Mouse (Mus musculus) liver, postnatal 0 days (tissue): Measurements from ENCODE around the gene Zfp566. TPM values are rescaled to one million over a fixed set of nuclear protein-coding genes. Genes with fewer than 3 reads are reported as not detected.
A peak's percentile ranks its signal among the peaks of the same experiment; 100 is the strongest.

Experiments
- ATAC-seq: fragments of 200-750 bp; cut with Nextera tagmentation; 2 replicates; pipeline ENCODE4 v1.8.0; 2017; ENCODE audit warnings: mild to moderate bottlenecking, moderate library complexity
- DNase-seq: peaks from one replicate; pipeline ENCODE4 v3.0.0-alpha.2; 2016
- H3K27ac ChIP-seq: fragments of 300-500 bp; sonication (generic); 2 replicates; pipeline ENCODE4 v1.5.1; 2014; ENCODE audit warnings: antibody characterized with exemption, moderate library complexity, mild to moderate bottlenecking, low read depth
- H3K27me3 ChIP-seq: fragments of 300-500 bp; sonication (generic); 2 replicates; pipeline ENCODE4 v1.6.1; 2014; ENCODE audit warnings: low read length, control low read depth, mixed read lengths; ENCODE audit not compliant: insufficient read depth
- H3K36me3 ChIP-seq: fragments of 300-500 bp; sonication (generic); replicated peaks from 2 replicates; pipeline ENCODE4 v1.6.1; 2014; ENCODE audit warnings: mild to moderate bottlenecking, control low read depth, low read length, moderate library complexity, mixed read lengths; ENCODE audit not compliant: insufficient read depth
- H3K4me1 ChIP-seq: fragments of 300-500 bp; sonication (generic); 2 replicates; pipeline ENCODE4 v1.6.1; 2014; ENCODE audit warnings: antibody characterized with exemption, mild to moderate bottlenecking, control low read depth; ENCODE audit not compliant: insufficient read depth
- H3K4me2 ChIP-seq: fragments of 300-500 bp; sonication (generic); 2 replicates; pipeline ENCODE4 v1.6.1; 2014; ENCODE audit warnings: low read depth, mild to moderate bottlenecking, low read length, moderate library complexity, mixed read lengths
- H3K4me3 ChIP-seq: fragments of 300-500 bp; sonication (generic); 2 replicates; pipeline ENCODE4 v1.5.1; 2014; ENCODE audit warnings: low read depth, low read length
- H3K9ac ChIP-seq: fragments of 300-500 bp; sonication (generic); replicated peaks from 2 replicates; pipeline ENCODE4 v1.6.1; 2014; ENCODE audit warnings: mild to moderate bottlenecking, moderate library complexity
- H3K9me3 ChIP-seq: fragments of 300-500 bp; sonication (generic); 2 replicates; pipeline ENCODE4 v1.6.1; 2016; ENCODE audit warnings: mild to moderate bottlenecking, control low read depth, low read length, mixed read lengths
- CTCF ChIP-seq: sonication (generic); IDR thresholded peaks from 2 replicates; pipeline ENCODE4 v1.5.1; 2016; ENCODE audit warnings: antibody characterized with exemption, low read depth
- EP300 ChIP-seq: IDR thresholded peaks from 2 replicates; pipeline ENCODE4 v1.6.1; 2016; ENCODE audit warnings: antibody characterized with exemption, low read depth, mild to moderate bottlenecking
- WGBS: fragments of 180-500 bp; shearing (Covaris S2); extraction: QIAGEN DNeasy Blood & Tissue Kit; methylation state at CpG from one replicate; pipeline ENCODE4 v1.1.7; 2014; ENCODE audit not compliant: insufficient replicate concordance; 5-methylcytosine and 5-hydroxymethylcytosine counted together
- polyA plus RNA-seq: library from polyadenylated mRNA; unstranded; fragments of >200 nt; fragmentation: Nextera tagmentation; extraction: Ambion mirVana; gene quantifications from 2 replicates; pipeline ENCODE4 v1.2.1, GENCODE M21; 2015

Zfp566 gene
- polyA plus RNA-seq, 1 experiment from 2014 or later, result 1.7 TPM

- TF ChIP-seq CTCF (no peak), EP300 (no peak)
Observed at GRCm38 (mm10) chr7:30093918-30094415, 3.6 kb upstream of the Zfp566 start.

GRCm38 (mm10) chr7:30092666-30093065 lies 2.3 kb upstream of the Zfp566 start:
- Histone ChIP-seq H3K4me2 (no peak overlapping the region), H3K4me3 (no peak overlapping the region), H3K27ac (no peak overlapping the region), H3K36me3 (no peaks in the 10 kb centered on the region), H3K9ac (no peak overlapping the region), H3K27me3 (no peaks in the 10 kb centered on the region), H3K9me3 (no peaks in the 10 kb centered on the region), H3K4me1 (peaks cover 29% of the 10 kb centered on the region)
- WGBS, result 69% methylated on average over 9 of the region's 9 CpGs
- TF ChIP-seq CTCF, result no peak
- no peak for TF ChIP-seq EP300
- ATAC-seq (no peak), DNase-seq (no peak)

More at GRCm38 (mm10) chr7:30093918-30094415, 3.6 kb upstream of the Zfp566 start:
- H3K27ac ChIP-seq, result no peak overlapping the region
- H3K9me3 ChIP-seq, result no peaks in the 10 kb centered on the region
- H3K36me3 ChIP-seq, result no peaks in the 10 kb centered on the region
- H3K4me2 ChIP-seq, result peak overlapping the region; percentile 79
- peaks cover 31% of the 10 kb centered on the region for H3K4me1 ChIP-seq
- DNase-seq (no peak), ATAC-seq (no peak)
- 74% methylated on average over 6 of the region's 6 CpGs for WGBS
- H3K4me3 ChIP-seq, result peak overlapping the region; percentile 69
- H3K27me3 ChIP-seq, result no peaks in the 10 kb centered on the region
- H3K9ac ChIP-seq, result no peak overlapping the region

- H3K4me3 ChIP-seq, result peak overlapping the region; percentile 70
- H3K27me3 ChIP-seq, result no peaks in the 10 kb centered on the region
- peak overlapping the region; percentile 87 for H3K4me2 ChIP-seq
- 4% methylated on average over 9 of the region's 9 CpGs for WGBS
- peak overlapping the region; percentile 58 for H3K27ac ChIP-seq
- no peaks in the 10 kb centered on the region for H3K36me3 ChIP-seq
- TF ChIP-seq CTCF (peak; percentile 71), EP300 (no peak)
- DNase-seq, result peak; percentile 19
- H3K9ac ChIP-seq, result peak overlapping the region; percentile 39; the same call in 1 of the 2 replicates
- peaks cover 26% of the 10 kb centered on the region for H3K4me1 ChIP-seq
- no peak for ATAC-seq
- no peaks in the 10 kb centered on the region for H3K9me3 ChIP-seq
Observed at GRCm38 (mm10) chr7:30090970-30091585, 751 bp upstream of the Zfp566 start.

DNA sequence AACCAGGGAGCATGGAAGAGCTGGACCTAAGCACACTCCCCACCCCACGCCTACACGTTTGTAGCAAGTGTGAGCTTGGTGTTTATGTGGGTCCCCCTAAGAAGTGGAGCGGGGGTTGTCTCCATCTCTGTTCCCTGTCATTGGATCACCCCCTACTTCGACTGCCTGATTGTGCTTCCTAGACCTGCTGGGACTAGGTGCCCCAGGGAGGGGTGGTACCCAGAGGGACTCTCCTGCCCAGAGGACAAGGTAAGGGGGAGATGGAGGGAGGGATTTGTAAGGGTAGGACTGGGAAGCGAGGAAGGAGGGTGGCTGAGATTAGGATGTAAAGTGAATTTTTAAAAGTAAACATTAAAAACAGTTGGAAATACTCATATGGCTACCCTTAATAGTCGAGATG lies 922 bp downstream of the Zfp566 start:
- no peak for DNase-seq
- TF ChIP-seq CTCF (no peak), EP300 (no peak)
- no peaks in the 10 kb centered on the region for H3K9me3 ChIP-seq
- WGBS, result 14% methylated on average over 6 of the region's 6 CpGs
- H3K27ac ChIP-seq, result peak overlapping the region; percentile 22; the same call in 1 of the 2 replicates
- peaks cover 20% of the 10 kb centered on the region for H3K4me1 ChIP-seq
- H3K27me3 ChIP-seq, result no peaks in the 10 kb centered on the region
- peak overlapping the region; percentile 70 for H3K4me3 ChIP-seq
- no peak for ATAC-seq
- H3K9ac ChIP-seq, result peak overlapping the region; percentile 59
- no peaks in the 10 kb centered on the region; the same call in 1 of the 2 replicates for H3K36me3 ChIP-seq
- peak overlapping the region; percentile 87 for H3K4me2 ChIP-seq

- Histone ChIP-seq H3K9me3 (no peaks in the 10 kb centered on the region), H3K9ac (no peak overlapping the region), H3K4me3 (no peak overlapping the region), H3K27ac (no peak overlapping the region), H3K36me3 (no peaks in the 10 kb centered on the region; the same call in 1 of the 2 replicates), H3K4me1 (peaks cover 14% of the 10 kb centered on the region), H3K27me3 (no peaks in the 10 kb centered on the region), H3K4me2 (no peak overlapping the region)
- TF ChIP-seq CTCF, result no peak
- 84% methylated on average over 9 of the region's 9 CpGs for WGBS
- DNase-seq, result no peak
- no peak for ATAC-seq
Observed at GRCm38 (mm10) chr7:30086524-30086923, 3.8 kb downstream of the Zfp566 start.

GRCm38 (mm10) chr7:30072146-30073028 lies 17.9 kb downstream of the Zfp566 start, which contains the start of gene Zfp82:
Gene Zfp82, minus strand, starts transcription at chr7:30072900.
- Histone ChIP-seq H3K4me3 (peak within 1 kb of the TSS; percentile 82), H3K27ac (no peak within 1 kb of the TSS), H3K36me3 (no peaks in the 10 kb centered on the region; the same call in 1 of the 2 replicates), H3K9ac (peak within 1 kb of the TSS; percentile 66), H3K27me3 (no peaks in the 10 kb centered on the region), H3K9me3 (no peaks in the 10 kb centered on the region), H3K4me2 (peak within 1 kb of the TSS; percentile 100), H3K4me1 (peaks cover 9% of the 10 kb centered on the region)
- WGBS, result under 1% methylated on average over 50 of the region's 50 CpGs
- DNase-seq (peak; percentile 85), ATAC-seq (peak; percentile 91)
- TF ChIP-seq EP300 (no peak), CTCF (no peak)
